Mouse (Mus musculus) effector memory CD4-positive, alpha-beta T cell, adult 5 months (primary cell): Measurements from ENCODE around the gene Nek10. TPM values are rescaled to one million over a fixed set of nuclear protein-coding genes. Genes with fewer than 3 reads are reported as not detected.

Experiments used
- polyA plus RNA-seq: library from polyadenylated mRNA; unstranded; fragments of 100-300 nt; shearing (Covaris generic); gene quantifications from one replicate; pipeline ENCODE4 v1.2.1, GENCODE M21; 2017

Nek10 gene
- polyA plus RNA-seq, result 0.15 TPM

GRCm38 (mm10) chr14:14803115-14803514, at the start of gene Nek10:
Nek10 (plus strand) TSS chr14:14803415.

Other genes starting within 250 kb of the Nek10 start
- gene Slc4a7, start 101.1 kb upstream of the Nek10 start, polyA plus RNA-seq, result 94.1 TPM